Mouse (Mus musculus) forebrain, embryonic 14.5 days (tissue): Measurements from ENCODE around the gene Lnp1. TPM values are rescaled to one million over a fixed set of nuclear protein-coding genes. Genes with fewer than 3 reads are reported as not detected.
A peak's percentile ranks its signal among the peaks of the same experiment; 100 is the strongest.
"Not testable (repeated sequence)": the region's sequence is repeated elsewhere in the genome, so short reads cannot be mapped to it uniquely, and the experiment has no call there.

Experiments
- ATAC-seq: fragments of 200-750 bp; cut with Nextera tagmentation; 2 replicates; pipeline ENCODE4 v1.8.0; 2017; ENCODE audit warnings: mild to moderate bottlenecking, moderate library complexity
- DNase-seq: peaks from one replicate; pipeline ENCODE4 v3.0.0-alpha.2; 2015; ENCODE audit warnings: low spot score
- H3K27ac ChIP-seq: fragments of 300-500 bp; sonication (generic); 2 replicates; pipeline ENCODE4 v1.5.1; 2014; ENCODE audit warnings: low read depth, mild to moderate bottlenecking, control low read depth, low read length, moderate library complexity
- H3K27me3 ChIP-seq: fragments of 300-500 bp; sonication (generic); replicated peaks from 2 replicates; pipeline ENCODE4 v1.6.1; 2014; ENCODE audit warnings: low read length, control low read depth, mixed read lengths; ENCODE audit not compliant: control insufficient read depth, insufficient read depth
- H3K36me3 ChIP-seq: fragments of 300-500 bp; sonication (generic); 2 replicates; pipeline ENCODE4 v1.6.1; 2014; ENCODE audit warnings: low read length, control low read depth; ENCODE audit not compliant: control insufficient read depth, insufficient read depth
- H3K4me1 ChIP-seq: fragments of 300-500 bp; sonication (generic); 2 replicates; pipeline ENCODE4 v1.6.1; 2014; ENCODE audit warnings: antibody characterized with exemption, low read length, control low read depth; ENCODE audit not compliant: control insufficient read depth, insufficient read depth
- H3K4me2 ChIP-seq: fragments of 300-500 bp; sonication (generic); 2 replicates; pipeline ENCODE4 v1.6.1; 2014; ENCODE audit warnings: mild to moderate bottlenecking, control low read depth, low read length
- H3K4me3 ChIP-seq: fragments of 300-500 bp; sonication (generic); 2 replicates; pipeline ENCODE4 v1.5.1; 2014; ENCODE audit warnings: low read depth, low read length, control low read depth
- H3K9ac ChIP-seq: fragments of 300-500 bp; sonication (generic); 2 replicates; pipeline ENCODE4 v1.6.1; 2014; ENCODE audit warnings: mild to moderate bottlenecking, low read length, control low read depth, moderate library complexity
- H3K9me3 ChIP-seq: fragments of 300-500 bp; sonication (generic); replicated peaks from 2 replicates; pipeline ENCODE4 v1.6.1; 2016; ENCODE audit warnings: low read length, control low read depth, mixed read lengths; ENCODE audit not compliant: control insufficient read depth
- WGBS: fragments of 180-500 bp; shearing (Covaris S2); extraction: QIAGEN DNeasy Blood & Tissue Kit; methylation state at CpG from one replicate; pipeline ENCODE4 v1.1.7; 2014; 5-methylcytosine and 5-hydroxymethylcytosine counted together
- polyA plus RNA-seq: library from polyadenylated mRNA; unstranded; fragments of >200 nt; fragmentation: Nextera tagmentation; extraction: Ambion mirVana; gene quantifications from 2 replicates; pipeline ENCODE4 v1.2.1, GENCODE M21; 2014

Lnp1 gene
- polyA plus RNA-seq, result not detected in 2 replicates

DNA sequence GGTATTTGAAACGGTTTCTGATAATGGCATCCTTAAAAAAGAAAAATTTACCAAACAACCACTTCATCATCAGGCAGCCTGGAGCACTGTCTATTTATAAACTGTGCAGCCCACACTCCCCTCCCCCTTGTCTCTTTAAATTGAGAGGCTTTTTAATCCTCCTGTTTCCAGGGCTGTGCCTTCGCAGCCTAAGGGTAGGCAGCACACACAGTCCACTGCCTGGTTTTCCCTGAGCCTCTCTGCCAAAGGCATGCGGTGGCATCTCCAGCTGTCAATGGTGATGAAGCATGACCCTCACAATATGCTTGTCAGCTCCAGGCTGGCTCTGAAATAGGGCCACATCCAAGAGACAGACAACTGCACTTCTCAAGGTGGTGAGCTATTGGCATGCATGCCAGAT lies at the start of gene Lnp1:
Lnp1 (minus strand) TSS at position 39 of the 400 bp plus-strand sequence.
- no peak for ATAC-seq
- no peaks in the 10 kb centered on the region for H3K9me3 ChIP-seq
- no peaks in the 10 kb centered on the region for H3K4me1 ChIP-seq
- DNase-seq, result no peak
- H3K4me3 ChIP-seq, result no peak within 1 kb of the TSS
- 45% methylated on average over 3 of the region's 3 CpGs for WGBS
- no peaks in the 10 kb centered on the region for H3K36me3 ChIP-seq
- no peak within 1 kb of the TSS for H3K9ac ChIP-seq
- no peak within 1 kb of the TSS for H3K27ac ChIP-seq
- no peak within 1 kb of the TSS for H3K4me2 ChIP-seq
- H3K27me3 ChIP-seq, result no peaks in the 10 kb centered on the region

DNA sequence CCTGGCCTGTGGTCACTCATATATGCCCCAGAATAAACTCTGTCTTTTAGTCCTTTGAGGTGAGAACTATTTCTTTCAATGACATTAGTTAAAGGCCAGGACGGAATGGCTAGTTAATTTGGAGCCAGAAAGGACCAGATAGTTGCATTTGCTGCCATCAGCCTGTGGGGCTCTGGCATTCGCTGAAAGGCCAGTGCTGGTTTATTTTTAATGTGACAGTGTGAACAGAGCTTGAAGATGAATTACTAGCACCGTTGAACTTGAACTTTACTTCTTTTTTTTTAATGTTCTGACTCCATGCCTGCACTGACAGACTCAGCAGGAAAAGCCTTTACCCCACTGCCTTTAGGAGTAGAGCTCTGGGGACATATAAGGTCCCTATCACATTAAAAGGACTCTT lies 46.8 kb upstream of the Lnp1 start:
- DNase-seq (no peak), ATAC-seq (no peak)
- no peaks in the 10 kb centered on the region for H3K36me3 ChIP-seq
- no peak overlapping the region for H3K4me3 ChIP-seq
- no peaks in the 10 kb centered on the region for H3K4me1 ChIP-seq
- H3K9me3 ChIP-seq, result no peaks in the 10 kb centered on the region
- no peak overlapping the region for H3K4me2 ChIP-seq
- no peak overlapping the region for H3K27ac ChIP-seq
- WGBS, result 78% methylated on average over 3 of the region's 3 CpGs
- no peak overlapping the region for H3K9ac ChIP-seq
- H3K27me3 ChIP-seq, result no peaks in the 10 kb centered on the region

GRCm38 (mm10) chr16:56958311-56958710 lies 30.4 kb upstream of the Lnp1 start:
- not testable (repeated sequence) for H3K9ac ChIP-seq, DNase-seq, H3K36me3 ChIP-seq, H3K27ac ChIP-seq, H3K4me1 ChIP-seq, H3K9me3 ChIP-seq, H3K4me3 ChIP-seq, H3K4me2 ChIP-seq, H3K27me3 ChIP-seq, ATAC-seq
- WGBS, result 91% methylated on average over 2 of the region's 2 CpGs

GRCm38 (mm10) chr16:56949085-56949484 lies 21.2 kb upstream of the Lnp1 start:
- WGBS, result 92% methylated on average over 5 of the region's 5 CpGs
- no peaks in the 10 kb centered on the region for H3K27me3 ChIP-seq
- no peak overlapping the region for H3K9ac ChIP-seq
- DNase-seq (no peak), ATAC-seq (no peak)
- H3K9me3 ChIP-seq, result no peaks in the 10 kb centered on the region
- H3K27ac ChIP-seq, result no peak overlapping the region
- H3K36me3 ChIP-seq, result no peaks in the 10 kb centered on the region
- H3K4me1 ChIP-seq, result no peaks in the 10 kb centered on the region
- H3K4me3 ChIP-seq, result no peak overlapping the region
- H3K4me2 ChIP-seq, result no peak overlapping the region

- 86% methylated on average over 2 of the region's 2 CpGs for WGBS
- Histone ChIP-seq H3K4me2 (no peak overlapping the region), H3K4me3 (no peak overlapping the region), H3K27ac (no peak overlapping the region), H3K36me3 (no peaks in the 10 kb centered on the region), H3K9ac (no peak overlapping the region), H3K4me1 (no peaks in the 10 kb centered on the region), H3K9me3 (no peaks in the 10 kb centered on the region), H3K27me3 (no peaks in the 10 kb centered on the region)
- DNase-seq (no peak), ATAC-seq (no peak)
Observed at GRCm38 (mm10) chr16:56942341-56942740, 14.5 kb upstream of the Lnp1 start.

GRCm38 (mm10) chr16:56920102-56920657 lies 7.7 kb downstream of the Lnp1 start:
- H3K4me1 ChIP-seq, result no peaks in the 10 kb centered on the region
- peak; percentile 80 for ATAC-seq
- DNase-seq, result peak; percentile 85

DNA sequence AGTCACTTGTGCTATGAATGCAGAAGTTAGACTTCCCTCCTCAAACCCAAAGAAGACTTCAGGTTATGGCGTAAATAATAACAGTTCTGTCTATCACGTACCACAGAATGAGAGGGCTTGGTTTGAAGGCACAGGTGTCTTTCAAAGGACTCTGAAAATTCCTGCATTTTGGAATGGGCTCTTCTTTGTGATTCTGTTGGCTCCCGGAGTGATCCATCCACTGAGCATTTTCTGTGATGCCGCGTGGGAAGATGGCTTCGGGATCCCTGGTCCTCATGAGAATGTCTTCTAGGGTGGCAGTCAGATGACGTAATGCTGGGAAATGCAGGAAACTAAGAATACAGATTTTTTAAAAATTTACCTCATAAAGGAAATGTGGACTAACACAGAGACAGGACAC lies 10.6 kb downstream of the Lnp1 start:
- no peaks in the 10 kb centered on the region for H3K9me3 ChIP-seq
- H3K27ac ChIP-seq, result no peak overlapping the region
- H3K36me3 ChIP-seq, result no peaks in the 10 kb centered on the region
- H3K4me3 ChIP-seq, result no peak overlapping the region
- H3K9ac ChIP-seq, result no peak overlapping the region
- no peak overlapping the region for H3K4me2 ChIP-seq
- 85% methylated on average over 7 of the region's 7 CpGs for WGBS
- H3K27me3 ChIP-seq, result no peaks in the 10 kb centered on the region
- DNase-seq, result no peak
- no peaks in the 10 kb centered on the region for H3K4me1 ChIP-seq
- no peak for ATAC-seq

More at GRCm38 (mm10) chr16:56920102-56920657, 7.7 kb downstream of the Lnp1 start:
- H3K27ac ChIP-seq, result no peak overlapping the region
- H3K36me3 ChIP-seq, result no peaks in the 10 kb centered on the region
- H3K9me3 ChIP-seq, result no peaks in the 10 kb centered on the region
- H3K4me3 ChIP-seq, result no peak overlapping the region
- H3K27me3 ChIP-seq, result no peaks in the 10 kb centered on the region
- H3K9ac ChIP-seq, result no peak overlapping the region
- WGBS, result 26% methylated on average over 8 of the region's 8 CpGs
- H3K4me2 ChIP-seq, result no peak overlapping the region

- H3K9ac ChIP-seq, result no peak overlapping the region
- H3K9me3 ChIP-seq, result no peaks in the 10 kb centered on the region
- no peak overlapping the region for H3K4me2 ChIP-seq
- no peaks in the 10 kb centered on the region for H3K36me3 ChIP-seq
- no peak for DNase-seq
- H3K27ac ChIP-seq, result no peak overlapping the region
- no peak overlapping the region for H3K4me3 ChIP-seq
- no peaks in the 10 kb centered on the region for H3K4me1 ChIP-seq
- H3K27me3 ChIP-seq, result no peaks in the 10 kb centered on the region
- ATAC-seq, result no peak
- WGBS, result 75% methylated on average over 5 of the region's 5 CpGs
Observed at GRCm38 (mm10) chr16:56908986-56909385, 18.9 kb downstream of the Lnp1 start.

GRCm38 (mm10) chr16:56902206-56902605 lies 25.7 kb downstream of the Lnp1 start:
- not testable (repeated sequence) for ATAC-seq, H3K36me3 ChIP-seq, H3K4me1 ChIP-seq, H3K27ac ChIP-seq, H3K4me2 ChIP-seq, H3K4me3 ChIP-seq, H3K9ac ChIP-seq, H3K27me3 ChIP-seq, DNase-seq, H3K9me3 ChIP-seq
- WGBS, result 62% methylated on average over 3 of the region's 3 CpGs
